Mouse (Mus musculus): ENCODE measurements around the gene 1110017D15Rik. TPM values are rescaled to one million over a fixed set of nuclear protein-coding genes. Genes with fewer than 3 reads are reported as not detected.
A peak's percentile ranks its signal among the peaks of the same experiment; 100 is the strongest.

Gene 1110017D15Rik
- total and polyA plus RNA-seq, 2 experiments from 2014 or later, result 0.18 TPM; not detected in 1

GRCm38 (mm10) chr4:41554994-41555663 lies 38.0 kb upstream of the 1110017D15Rik start:
- no peaks in the 10 kb centered on the region for H3K27me3 ChIP-seq (ENCODE audit: control insufficient read depth, insufficient read depth, low read length)
- H3K27ac ChIP-seq (ENCODE audit: low read depth), result peak overlapping the region; percentile 18
- H3K4me1 ChIP-seq (ENCODE audit: control insufficient read depth, insufficient read depth), result peaks cover 6% of the 10 kb centered on the region
- no peaks in the 10 kb centered on the region for H3K36me3 ChIP-seq (replicated peaks; ENCODE audit: control insufficient read depth, insufficient read depth, low read length)
- WGBS, result 49% methylated on average over 14 of the region's 14 CpGs
- DNase-seq (ENCODE audit: low spot score), result no peak
- no peak overlapping the region for H3K4me2 ChIP-seq (ENCODE audit: low read depth, low read length)
- no peak overlapping the region for H3K4me3 ChIP-seq (ENCODE audit: low read depth, low read length)
- no peak overlapping the region for H3K9ac ChIP-seq (replicated peaks; ENCODE audit: low read depth, low read length)
- TF ChIP-seq EP300 (IDR thresholded peaks at IDR 0.05; ENCODE audit: low read depth) (no peak), CTCF (IDR thresholded peaks at IDR 0.05; ENCODE audit: low read depth) (no peak)
- ATAC-seq (ENCODE audit: insufficient read depth, low read depth), result no peak
- H3K9me3 ChIP-seq (replicated peaks; ENCODE audit: control insufficient read depth, low read length), result no peaks in the 10 kb centered on the region

- Histone ChIP-seq H3K4me2 (ENCODE audit: low read depth, low read length) (no peak overlapping the region), H3K4me3 (ENCODE audit: low read depth, low read length) (no peak overlapping the region), H3K4me1 (ENCODE audit: control insufficient read depth, insufficient read depth) (peaks cover 6% of the 10 kb centered on the region), H3K36me3 (replicated peaks; ENCODE audit: control insufficient read depth, insufficient read depth, low read length) (no peaks in the 10 kb centered on the region), H3K27ac (ENCODE audit: low read depth) (no peak overlapping the region), H3K9ac (replicated peaks; ENCODE audit: low read depth, low read length) (no peak overlapping the region), H3K9me3 (replicated peaks; ENCODE audit: control insufficient read depth, low read length) (no peaks in the 10 kb centered on the region), H3K27me3 (ENCODE audit: control insufficient read depth, insufficient read depth, low read length) (no peaks in the 10 kb centered on the region)
- TF ChIP-seq CTCF (IDR thresholded peaks at IDR 0.05; ENCODE audit: low read depth) (no peak), EP300 (IDR thresholded peaks at IDR 0.05; ENCODE audit: low read depth) (no peak)
- 78% methylated on average over 11 of the region's 11 CpGs for WGBS
- DNase-seq (ENCODE audit: low spot score) (no peak), ATAC-seq (ENCODE audit: insufficient read depth, low read depth) (no peak)
Observed at GRCm38 (mm10) chr4:41553116-41553515, 36.0 kb upstream of the 1110017D15Rik start.

- no peak overlapping the region for H3K4me2 ChIP-seq (ENCODE audit: low read depth, low read length)
- no peak overlapping the region for H3K4me3 ChIP-seq (ENCODE audit: low read depth, low read length)
- no peaks in the 10 kb centered on the region for H3K36me3 ChIP-seq (replicated peaks; ENCODE audit: control insufficient read depth, insufficient read depth, low read length)
- no peak overlapping the region for H3K9ac ChIP-seq (replicated peaks; ENCODE audit: low read depth, low read length)
- H3K27me3 ChIP-seq (ENCODE audit: control insufficient read depth, insufficient read depth, low read length), result no peaks in the 10 kb centered on the region
- DNase-seq (ENCODE audit: low spot score) (peak; percentile 46), ATAC-seq (ENCODE audit: insufficient read depth, low read depth) (peak; percentile 39; the same call in 1 of the 2 replicates)
- no peak overlapping the region for H3K27ac ChIP-seq (ENCODE audit: low read depth)
- H3K4me1 ChIP-seq (ENCODE audit: control insufficient read depth, insufficient read depth), result peaks cover 6% of the 10 kb centered on the region
- H3K9me3 ChIP-seq (replicated peaks; ENCODE audit: control insufficient read depth, low read length), result no peaks in the 10 kb centered on the region
- TF ChIP-seq CTCF (IDR thresholded peaks at IDR 0.05; ENCODE audit: low read depth), result peak; percentile 70
- no peak for TF ChIP-seq EP300 (IDR thresholded peaks at IDR 0.05; ENCODE audit: low read depth)
- 26% methylated on average over 6 of the region's 6 CpGs for WGBS
Observed at GRCm38 (mm10) chr4:41552529-41552928, 35.4 kb upstream of the 1110017D15Rik start.

- H3K27ac ChIP-seq (ENCODE audit: low read depth), result no peak overlapping the region
- H3K4me2 ChIP-seq (ENCODE audit: low read depth, low read length), result no peak overlapping the region
Observed at GRCm38 (mm10) chr4:41547086-41547485, 30.0 kb upstream of the 1110017D15Rik start.

GRCm38 (mm10) chr4:41545985-41546384 lies 28.9 kb upstream of the 1110017D15Rik start:
- H3K9ac ChIP-seq (replicated peaks; ENCODE audit: low read depth, low read length), result no peak overlapping the region
- H3K9me3 ChIP-seq (replicated peaks; ENCODE audit: control insufficient read depth, low read length), result no peaks in the 10 kb centered on the region
- H3K4me2 ChIP-seq (ENCODE audit: low read depth, low read length), result no peak overlapping the region
- DNase-seq (ENCODE audit: low spot score) (peak; percentile 37), ATAC-seq (ENCODE audit: insufficient read depth, low read depth) (0 out of 2 replicates have a peak, but pooled peaks have one; percentile 33)
- H3K36me3 ChIP-seq (replicated peaks; ENCODE audit: control insufficient read depth, insufficient read depth, low read length), result no peaks in the 10 kb centered on the region
- no peaks in the 10 kb centered on the region for H3K27me3 ChIP-seq (ENCODE audit: control insufficient read depth, insufficient read depth, low read length)
- no peaks in the 10 kb centered on the region for H3K4me1 ChIP-seq (ENCODE audit: control insufficient read depth, insufficient read depth)
- no peak overlapping the region for H3K4me3 ChIP-seq (ENCODE audit: low read depth, low read length)
- H3K27ac ChIP-seq (ENCODE audit: low read depth), result no peak overlapping the region
- TF ChIP-seq CTCF (IDR thresholded peaks at IDR 0.05; ENCODE audit: low read depth) (no peak), EP300 (IDR thresholded peaks at IDR 0.05; ENCODE audit: low read depth) (no peak)
- 19% methylated on average over 8 of the region's 8 CpGs for WGBS

More at GRCm38 (mm10) chr4:41547086-41547485, 30.0 kb upstream of the 1110017D15Rik start:
- no peak; the same call in 1 of the 2 replicates for TF ChIP-seq CTCF (IDR thresholded peaks at IDR 0.05; ENCODE audit: low read depth)
- TF ChIP-seq EP300 (IDR thresholded peaks at IDR 0.05; ENCODE audit: low read depth), result no peak
- no peak for DNase-seq (ENCODE audit: low spot score)
- H3K9ac ChIP-seq (replicated peaks; ENCODE audit: low read depth, low read length), result no peak overlapping the region
- 78% methylated on average over 1 of the region's 1 CpGs for whole genome bisulfite sequencing
- H3K4me1 ChIP-seq (ENCODE audit: control insufficient read depth, insufficient read depth), result no peaks in the 10 kb centered on the region
- no peak for ATAC-seq (ENCODE audit: insufficient read depth, low read depth)
- H3K9me3 ChIP-seq (replicated peaks; ENCODE audit: control insufficient read depth, low read length), result no peaks in the 10 kb centered on the region
- no peaks in the 10 kb centered on the region for H3K27me3 ChIP-seq (ENCODE audit: control insufficient read depth, insufficient read depth, low read length)
- no peak overlapping the region for H3K4me3 ChIP-seq (ENCODE audit: low read depth, low read length)
- H3K36me3 ChIP-seq (replicated peaks; ENCODE audit: control insufficient read depth, insufficient read depth, low read length), result no peaks in the 10 kb centered on the region

GRCm38 (mm10) chr4:41542136-41542535 lies 25.0 kb upstream of the 1110017D15Rik start:
- WGBS, result 71% methylated on average over 8 of the region's 8 CpGs
- Histone ChIP-seq H3K36me3 (replicated peaks; ENCODE audit: control insufficient read depth, insufficient read depth, low read length) (no peaks in the 10 kb centered on the region), H3K4me3 (ENCODE audit: low read depth, low read length) (no peak overlapping the region), H3K9me3 (replicated peaks; ENCODE audit: control insufficient read depth, low read length) (no peaks in the 10 kb centered on the region), H3K4me1 (ENCODE audit: control insufficient read depth, insufficient read depth) (no peaks in the 10 kb centered on the region), H3K27ac (ENCODE audit: low read depth) (no peak overlapping the region), H3K9ac (replicated peaks; ENCODE audit: low read depth, low read length) (no peak overlapping the region), H3K27me3 (ENCODE audit: control insufficient read depth, insufficient read depth, low read length) (no peaks in the 10 kb centered on the region), H3K4me2 (ENCODE audit: low read depth, low read length) (no peak overlapping the region)
- TF ChIP-seq EP300 (IDR thresholded peaks at IDR 0.05; ENCODE audit: low read depth) (no peak), CTCF (IDR thresholded peaks at IDR 0.05; ENCODE audit: low read depth) (no peak)
- no peak for ATAC-seq (ENCODE audit: insufficient read depth, low read depth)
- DNase-seq (ENCODE audit: low spot score), result no peak
